Mouse (Mus musculus) forebrain, embryonic 10.5 days (tissue): Measurements from ENCODE around the gene Six1. TPM values are rescaled to one million over a fixed set of nuclear protein-coding genes. Genes with fewer than 3 reads are reported as not detected.
"Not testable (repeated sequence)": the region's sequence is repeated elsewhere in the genome, so short reads cannot be mapped to it uniquely, and the experiment has no call there.

ENCODE experiments used
- DNase-seq: peaks from one replicate; pipeline ENCODE4 v3.0.0-alpha.2; 2017; ENCODE audit warnings: low spot score; ENCODE audit errors: extremely low spot score
- H3K27ac ChIP-seq: fragments of 300-500 bp; sonication (generic); 2 replicates; pipeline ENCODE4 v1.5.1; 2016; ENCODE audit warnings: mild to moderate bottlenecking
- H3K27me3 ChIP-seq: fragments of 300-500 bp; sonication (generic); 2 replicates; pipeline ENCODE4 v1.6.1; 2016; ENCODE audit warnings: mild to moderate bottlenecking; ENCODE audit not compliant: poor library complexity, severe bottlenecking
- H3K36me3 ChIP-seq: fragments of 300-500 bp; sonication (generic); replicated peaks from 2 replicates; pipeline ENCODE4 v1.6.1; 2016; ENCODE audit warnings: mild to moderate bottlenecking, moderate library complexity
- H3K4me1 ChIP-seq: fragments of 300-500 bp; sonication (generic); 2 replicates; pipeline ENCODE4 v1.6.1; 2016
- H3K4me3 ChIP-seq: fragments of 300-500 bp; sonication (generic); 2 replicates; pipeline ENCODE4 v1.5.1; 2016; ENCODE audit warnings: mild to moderate bottlenecking, moderate library complexity
- H3K9me3 ChIP-seq: fragments of 300-500 bp; sonication (generic); 2 replicates; pipeline ENCODE4 v1.6.1; 2016; ENCODE audit warnings: mild to moderate bottlenecking, moderate library complexity
- WGBS: fragments of 180-500 bp; shearing (Covaris S2); methylation state at CpG from one replicate; pipeline ENCODE4 v1.1.7; 2016; 5-methylcytosine and 5-hydroxymethylcytosine counted together
- polyA plus RNA-seq: library from polyadenylated mRNA; unstranded; fragments of >200 nt; fragmentation: Nextera tagmentation; extraction: Ambion mirVana; gene quantifications from 2 replicates; pipeline ENCODE4 v1.2.1, GENCODE M21; 2016

Gene Six1
- polyA plus RNA-seq, 1 experiment from 2014 or later: 11.4 TPM

GRCm38 (mm10) chr12:73012824-73013223 is 40.9 kb downstream of the Six1 start:
- Histone ChIP-seq H3K27me3 (no peaks in the 10 kb centered on the region), H3K27ac (no peak overlapping the region), H3K4me1 (peaks cover 6% of the 10 kb centered on the region; the same call in 1 of the 2 replicates), H3K36me3 (no peaks in the 10 kb centered on the region), H3K4me3 (no peak overlapping the region), H3K9me3 (no peaks in the 10 kb centered on the region)
- DNase-seq: no peak
- WGBS: 73% methylated on average over 5 of the region's 5 CpGs

DNA sequence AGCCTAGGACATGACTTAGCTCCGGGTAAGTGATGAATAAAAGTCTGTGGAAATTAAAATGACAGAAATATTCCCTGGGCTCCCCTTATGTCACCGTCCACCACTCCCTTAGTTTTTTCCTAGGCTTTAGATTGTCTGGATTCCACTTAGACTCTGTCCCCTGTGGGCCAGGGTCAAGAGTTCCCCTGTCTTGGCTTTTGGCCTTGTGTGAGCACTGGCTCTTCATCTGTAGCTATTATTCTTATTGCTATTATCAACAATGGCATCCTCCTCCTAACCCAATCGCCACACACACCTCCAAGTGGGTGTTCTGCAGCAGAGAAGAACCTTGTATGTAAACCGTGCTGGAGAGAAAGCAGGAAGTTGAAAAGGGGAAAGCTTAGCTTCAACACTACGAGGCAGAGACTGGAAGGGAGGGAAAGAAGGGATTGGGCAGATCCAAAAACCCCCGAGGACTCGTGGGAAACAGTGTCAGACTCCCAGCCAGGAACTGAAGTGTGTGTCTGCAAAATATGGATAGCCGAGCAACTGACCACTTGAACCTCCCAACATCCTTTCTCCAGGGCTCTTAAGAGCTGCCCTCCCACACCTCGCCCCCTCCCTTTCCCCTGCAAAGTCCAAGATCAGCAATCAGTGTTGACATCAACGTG is 41.4 kb downstream of the Six1 start:
- 69% methylated on average over 10 of the region's 10 CpGs for WGBS
- no peak overlapping the region for H3K27ac ChIP-seq
- no peak overlapping the region for H3K4me3 ChIP-seq
- H3K4me1 ChIP-seq: peaks cover 6% of the 10 kb centered on the region; the same call in 1 of the 2 replicates
- no peaks in the 10 kb centered on the region for H3K27me3 ChIP-seq
- no peaks in the 10 kb centered on the region for H3K9me3 ChIP-seq
- DNase-seq: no peak
- H3K36me3 ChIP-seq: no peaks in the 10 kb centered on the region

- H3K36me3 ChIP-seq, DNase-seq, H3K9me3 ChIP-seq, H3K27ac ChIP-seq, H3K4me1 ChIP-seq, H3K27me3 ChIP-seq, H3K4me3 ChIP-seq: not testable (repeated sequence)
- 56% methylated on average over 9 of the region's 9 CpGs for WGBS
These were observed 50.8 kb downstream of the Six1 start for GRCm38 (mm10) chr12:73002903-73003302.

DNA sequence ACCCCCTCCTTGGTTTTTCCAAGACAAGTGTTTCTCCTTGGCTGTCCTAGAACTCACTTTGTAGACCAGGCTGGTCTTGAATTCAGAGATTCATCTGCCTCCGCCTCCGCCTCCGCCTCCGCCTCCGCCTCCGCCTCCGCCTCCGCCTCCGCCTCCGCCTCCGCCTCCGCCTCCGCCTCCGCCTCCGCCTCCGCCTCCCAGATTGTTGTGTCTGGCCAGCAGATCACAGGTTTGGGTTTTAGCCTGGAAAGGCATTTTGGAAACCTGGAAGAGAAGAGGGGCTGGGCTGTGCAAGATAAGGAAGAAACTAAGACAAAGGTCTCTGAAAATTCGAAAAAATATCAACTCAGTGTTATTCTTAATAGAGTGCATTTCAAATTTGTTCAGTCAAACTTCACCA is 51.4 kb downstream of the Six1 start:
- not testable (repeated sequence) for H3K4me1 ChIP-seq, DNase-seq, H3K27me3 ChIP-seq, H3K36me3 ChIP-seq, H3K9me3 ChIP-seq, H3K4me3 ChIP-seq, H3K27ac ChIP-seq
- WGBS: 51% methylated on average over 17 of the region's 17 CpGs

DNA sequence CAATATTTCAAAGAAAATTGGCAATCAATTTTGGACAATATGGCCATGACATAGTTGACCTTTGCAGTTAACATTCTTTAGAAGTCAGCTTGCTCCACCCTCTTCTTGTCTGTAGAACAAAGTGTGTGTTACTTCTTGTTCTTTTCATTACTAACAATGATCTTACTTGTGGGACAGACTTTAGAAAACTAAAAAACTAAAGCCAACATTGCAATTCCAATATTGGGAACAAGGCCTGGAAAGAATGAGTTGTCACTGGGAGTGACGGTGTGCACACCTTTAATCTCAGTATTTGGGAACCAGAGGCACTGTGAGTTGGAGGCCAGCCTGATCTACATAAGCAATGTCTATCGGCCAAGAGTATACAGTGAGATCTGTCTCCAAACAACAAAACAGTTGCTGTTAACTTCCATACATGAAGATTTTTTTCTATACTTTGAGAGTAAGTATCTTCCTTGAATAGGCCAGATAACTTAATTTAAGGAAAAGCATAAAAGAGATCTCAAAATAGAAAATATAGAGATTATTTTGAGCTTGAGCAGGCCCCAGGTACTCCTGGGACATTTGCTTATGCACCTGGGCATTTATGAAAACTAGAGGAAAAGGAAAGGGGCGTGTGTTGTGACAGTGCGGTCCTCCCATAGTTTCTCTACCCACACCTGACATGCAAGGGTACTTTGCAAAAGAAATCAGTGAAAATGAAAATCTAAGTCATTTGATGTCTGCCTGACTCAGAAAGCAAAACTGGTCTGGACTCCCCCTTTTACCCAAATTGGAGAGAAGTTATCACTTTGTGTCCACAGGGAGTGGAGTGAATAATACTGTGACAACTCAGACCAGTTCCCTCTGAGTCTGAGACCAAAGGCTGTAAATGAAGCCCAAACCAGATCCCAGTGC is 55.3 kb downstream of the Six1 start:
- 96% methylated on average over 4 of the region's 4 CpGs for WGBS

DNA sequence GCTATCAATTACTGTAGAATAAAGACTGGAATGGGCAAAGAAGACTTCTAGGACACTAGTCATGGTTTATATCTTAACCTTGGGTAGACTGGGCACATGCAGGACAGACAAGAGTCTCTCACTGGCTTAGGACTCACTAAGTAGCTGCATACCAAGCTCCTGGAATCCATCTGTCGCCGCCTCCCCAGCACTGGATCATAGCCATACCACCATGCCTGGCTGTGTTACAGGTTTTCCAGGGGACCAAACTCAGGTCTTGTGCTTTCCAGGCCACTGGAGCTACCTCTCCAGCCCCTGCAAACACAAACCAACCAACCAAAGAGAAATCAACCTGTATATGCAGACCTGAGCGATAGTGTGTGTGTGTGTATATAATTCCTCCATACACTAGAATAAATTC is 57.0 kb downstream of the Six1 start:
- Histone ChIP-seq H3K36me3 (no peaks in the 10 kb centered on the region), H3K27ac (no peak overlapping the region), H3K27me3 (no peaks in the 10 kb centered on the region), H3K9me3 (no peaks in the 10 kb centered on the region), H3K4me3 (no peak overlapping the region), H3K4me1 (no peaks in the 10 kb centered on the region)
- no peak for DNase-seq
- 98% methylated on average over 3 of the region's 3 CpGs for WGBS

More for the DNA sequence above, 55.3 kb downstream of the Six1 start:
- Histone ChIP-seq H3K36me3 (no peaks in the 10 kb centered on the region), H3K9me3 (no peaks in the 10 kb centered on the region), H3K4me3 (no peak overlapping the region), H3K27ac (no peak overlapping the region), H3K27me3 (no peaks in the 10 kb centered on the region), H3K4me1 (no peaks in the 10 kb centered on the region)
- DNase-seq: no peak

Other genes with a start within 250 kb of the Six1 start
- 3.2 and 8.0 TPM in 2 replicates for gene Six6, start 114.0 kb downstream of the Six1 start, polyA plus RNA-seq
- 2.6 and 3.8 TPM in 2 replicates for gene 4930447C04Rik, start 113.1 kb downstream of the Six1 start, polyA plus RNA-seq
- 7.0 and 7.6 TPM in 2 replicates for gene Six4, start 59.6 kb upstream of the Six1 start, polyA plus RNA-seq
- gene Mnat1, start 69.8 kb upstream of the Six1 start, polyA plus RNA-seq: 35.8 and 37.5 TPM in 2 replicates
- gene Trmt5, start 232.8 kb upstream of the Six1 start, polyA plus RNA-seq: 22.2 and 25.0 TPM in 2 replicates
- 8.9 and 10.5 TPM in 2 replicates for gene Slc38a6, start 232.9 kb upstream of the Six1 start, polyA plus RNA-seq